26 mouse cellular contexts compared by ENCODE assay signal in the genomic region with DNA sequence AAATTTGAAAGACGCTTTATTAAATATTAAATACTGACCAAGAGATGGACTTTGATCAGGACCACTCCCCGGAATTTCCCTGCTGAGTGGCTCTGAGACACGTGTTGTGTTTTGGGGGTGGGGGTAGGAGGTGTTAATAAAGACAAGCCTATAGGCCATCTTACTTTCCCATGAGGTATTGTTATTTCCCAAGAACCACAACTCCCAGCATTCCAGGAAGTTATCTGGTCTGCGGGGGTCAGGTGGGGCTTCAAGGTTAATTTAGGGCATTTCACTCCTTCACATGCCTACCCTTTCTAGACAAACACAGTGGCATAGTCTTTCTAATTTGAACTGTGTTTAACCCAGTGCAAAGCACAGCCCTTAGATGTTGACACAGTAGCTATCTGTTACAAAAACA.
A peak's percentile ranks its signal among the peaks of the same experiment; 100 is the strongest.
DNase-seq lines count a peak whose midpoint lies in the region; ATAC-seq and TF ChIP-seq lines count a peak whose summit lies in the region.
"Had no signal": no experiment of that assay in that cellular context is flagged by ENCODE, and none has a peak within 500 bp of the region (broad histone marks: within the 10 kb centered on the region; RNA-seq: fewer than 3 reads in every experiment).

No protein-coding gene starts in this region.

- TF ChIP-seq CTCF in kidney, postnatal 0 days (IDR thresholded peaks at IDR 0.05; ENCODE audit: low read depth): no peak

- H3K9me3 ChIP-seq in kidney, postnatal 0 days (replicated peaks; ENCODE audit: low read length): no peaks in the 10 kb centered on the region
- H3K9me3 ChIP-seq: forebrain, embryonic 10.5 days; G1E; hindbrain, embryonic 10.5 days; hindbrain, embryonic 13.5 days; intestine, embryonic 15.5 days had no signal

- H3K27ac ChIP-seq in kidney, postnatal 0 days: no peak overlapping the region
- H3K27ac ChIP-seq: forebrain, embryonic 10.5 days; forebrain, embryonic 13.5 days; gastrocnemius, adult 2 months; hindbrain, embryonic 10.5 days; hindbrain, embryonic 13.5 days; intestine, embryonic 15.5 days had no signal

- H3K4me1 ChIP-seq in kidney, postnatal 0 days (replicated peaks; ENCODE audit: insufficient read depth, low read length): no peaks in the 10 kb centered on the region
- H3K4me1 ChIP-seq: forebrain, embryonic 13.5 days; hindbrain, embryonic 13.5 days; intestine, embryonic 15.5 days had no signal

- H3K9ac ChIP-seq in kidney, postnatal 0 days (ENCODE audit: low read depth, low read length): no peak overlapping the region
- H3K9ac ChIP-seq: forebrain, embryonic 13.5 days; hindbrain, embryonic 13.5 days; intestine, embryonic 15.5 days had no signal

- intact Hi-C loops in heart, postnatal 25 days (cut with DNase I): no loop called here
- intact Hi-C loops in gastrocnemius, postnatal 14 days (cut with DNase I; ENCODE audit: low total_unique reads): no loop called here

- no peak for ATAC-seq in kidney, postnatal 0 days (replicated peaks; ENCODE audit: low FRiP score, low read depth)
- ATAC-seq: activated CD4-positive, CD25-positive, alpha-beta regulatory T cell, adult 4 months; forebrain, embryonic 13.5 days; forebrain, embryonic 16.5 days; hindbrain, embryonic 16.5 days; intestine, embryonic 15.5 days; Patski had no signal

- WGBS in kidney, postnatal 0 days: 65% methylated on average over 4 of the region's 4 CpGs

- no peak overlapping the region for H3K4me3 ChIP-seq in kidney, postnatal 0 days (replicated peaks; ENCODE audit: low read depth, low read length)
- H3K4me3 ChIP-seq: forebrain, embryonic 10.5 days; forebrain, embryonic 13.5 days; gastrocnemius, adult 2 months; hindbrain, embryonic 10.5 days; hindbrain, embryonic 13.5 days; intestine, embryonic 15.5 days had no signal

- peak; percentile 67 for DNase-seq in heart, adult 11 months
- DNase-seq in heart, postnatal 25 days (ENCODE audit: low spot score): no peak
- DNase-seq in kidney, postnatal 0 days (ENCODE audit: low spot score): peak; percentile 18
- DNase-seq in kidney, postnatal 14 days: no peak
- peak; percentile 78 for DNase-seq in R1 (ENCODE audit: low read depth, low spot score)
- no peak for DNase-seq in natural killer cell, adult 2 months (ENCODE audit: low spot score in 2 of 2)
- DNase-seq in gastrocnemius, postnatal 14 days: no peak
- DNase-seq: adrenal gland, adult 8-10 months; adrenal gland, postnatal 25 days; cerebellum, adult 18-20 months; cerebellum, adult 9-10 months; cerebellum, postnatal 14 days; gastrocnemius, adult 2 months; gastrocnemius, postnatal 36 days; heart, postnatal 36 days had no signal

- no peaks in the 10 kb centered on the region for H3K27me3 ChIP-seq in kidney, postnatal 0 days (ENCODE audit: insufficient read depth, low read length)
- H3K27me3 ChIP-seq: forebrain, embryonic 13.5 days; hindbrain, embryonic 13.5 days; intestine, embryonic 15.5 days; Patski had no signal

- H3K4me2 ChIP-seq in kidney, postnatal 0 days (ENCODE audit: low read length): no peak overlapping the region
- H3K4me2 ChIP-seq: forebrain, embryonic 13.5 days; heart, embryonic 11.5 days; hindbrain, embryonic 13.5 days; intestine, embryonic 15.5 days had no signal

- no peaks in the 10 kb centered on the region for H3K36me3 ChIP-seq in kidney, postnatal 0 days (ENCODE audit: insufficient read depth, low read length)
- H3K36me3 ChIP-seq: forebrain, embryonic 10.5 days; G1E; hindbrain, embryonic 10.5 days; hindbrain, embryonic 13.5 days; intestine, embryonic 15.5 days had no signal

Comparison
In these comparisons a context has a peak if more than half of its experiments do, and no peak if none do; other contexts are left out.
1. DNase-seq: peak in heart, adult 11 months (single experiment), kidney, postnatal 0 days (single experiment) and R1 (single experiment); none in heart, postnatal 25 days (single experiment), kidney, postnatal 14 days (single experiment), natural killer cell, adult 2 months (0 of 2) and gastrocnemius, postnatal 14 days (single experiment).